Mouse (Mus musculus): ENCODE measurements around the gene Adam26b. TPM values are rescaled to one million over a fixed set of nuclear protein-coding genes. Genes with fewer than 3 reads are reported as not detected.
"Not testable (repeated sequence)": the region's sequence is repeated elsewhere in the genome, so short reads cannot be mapped to it uniquely, and the experiment has no call there.

Adam26b gene
- not detected in 2 replicates for polyA plus RNA-seq (2015; fragmentation: Nextera tagmentation; extraction: Ambion mirVana)

DNA sequence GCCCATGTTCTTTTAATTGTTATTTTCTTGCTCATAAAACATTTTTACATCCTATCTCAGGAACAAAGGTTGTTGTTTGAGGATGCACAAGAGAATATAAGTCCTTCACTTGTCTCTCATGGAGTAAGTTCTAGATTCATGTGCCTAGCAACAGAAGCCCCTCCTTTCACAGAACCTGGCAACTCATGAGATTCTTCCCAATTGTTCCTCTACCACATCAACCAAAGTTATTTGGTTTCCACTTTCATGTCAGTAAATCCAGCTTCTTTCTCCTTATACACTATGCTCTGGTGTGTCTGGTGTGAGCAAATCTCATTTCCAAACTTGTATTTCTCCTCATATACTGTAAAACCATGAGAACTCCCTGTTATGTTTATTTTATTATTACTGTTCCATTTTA is at the start of gene Adam26b:
TSS of gene Adam26b (minus strand) at position 101 of the 400 bp plus-strand sequence.
- H3K36me3 ChIP-seq; H3K4me1 ChIP-seq; H3K4me3 ChIP-seq; H3K9me3 ChIP-seq; ATAC-seq (ENCODE audit: insufficient number of reproducible peaks, low FRiP score, low TSS enrichment, low read depth); H3K27me3 ChIP-seq; H3K27ac ChIP-seq; H3K9ac ChIP-seq; H3K4me2 ChIP-seq: not testable (repeated sequence)

DNA sequence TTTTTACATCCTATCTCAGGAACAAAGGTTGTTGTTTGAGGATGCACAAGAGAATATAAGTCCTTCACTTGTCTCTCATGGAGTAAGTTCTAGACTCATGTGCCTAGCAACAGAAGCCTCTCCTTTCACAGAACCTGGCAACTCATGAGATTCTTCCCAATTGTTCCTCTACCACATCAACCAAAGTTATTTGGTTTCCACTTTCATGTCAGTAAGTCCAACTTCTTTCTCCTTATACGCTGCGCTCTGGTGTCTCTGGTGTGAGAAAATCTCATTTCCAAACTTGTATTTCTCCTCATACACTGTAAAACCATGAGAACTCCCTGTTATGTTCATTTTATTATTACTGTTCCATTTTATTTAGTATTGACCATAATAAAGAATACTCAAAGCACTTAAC is 48.7 kb upstream of the Adam26b start, which contains the start of gene Adam26a:
TSS of gene Adam26a (minus strand) at position 101 of the 400 bp plus-strand sequence.
- H3K9ac ChIP-seq; H3K27ac ChIP-seq; H3K4me1 ChIP-seq; H3K27me3 ChIP-seq; ATAC-seq (ENCODE audit: insufficient number of reproducible peaks, low FRiP score, low TSS enrichment, low read depth); H3K9me3 ChIP-seq; H3K4me2 ChIP-seq; H3K36me3 ChIP-seq; H3K4me3 ChIP-seq: not testable (repeated sequence)
- 88% methylated on average over 2 of the region's 2 CpGs for WGBS

Other genes starting within 250 kb of the Adam26b start
- gene Zfp42, start 221.1 kb downstream of the Adam26b start, polyA plus RNA-seq (2015; fragmentation: Nextera tagmentation; extraction: Ambion mirVana), result not detected in 2 replicates
- gene Adam26a, start 48.6 kb upstream of the Adam26b start, polyA plus RNA-seq (2015; fragmentation: Nextera tagmentation; extraction: Ambion mirVana), result not detected in 2 replicates
- not detected in 2 replicates for gene Gm5346, start 99.2 kb upstream of the Adam26b start, polyA plus RNA-seq (2015; fragmentation: Nextera tagmentation; extraction: Ambion mirVana)
- not detected in 2 replicates for gene Adam34, start 181.9 kb upstream of the Adam26b start, polyA plus RNA-seq (2015; fragmentation: Nextera tagmentation; extraction: Ambion mirVana)

Data from limb, embryonic 15.5 days (tissue).